Mouse (Mus musculus) thymus, adult 2 months (tissue): ENCODE data around the gene Agrn. TPM values are rescaled to one million over a fixed set of nuclear protein-coding genes. Genes with fewer than 3 reads are reported as not detected.
A peak's percentile ranks its signal among the peaks of the same experiment; 100 is the strongest.
"Not testable (repeated sequence)": the region's sequence is repeated elsewhere in the genome, so short reads cannot be mapped to it uniquely, and the experiment has no call there.

Source experiments
- DNase-seq: peaks from one replicate; pipeline ENCODE4 v3.0.0; 2021
- H3K27ac ChIP-seq: fragments of 200-500 bp; 2 replicates; pipeline ENCODE4 v1.5.1; 2012; ENCODE audit warnings: low read length, control low read depth; ENCODE audit not compliant: control insufficient read depth, insufficient read depth
- H3K27me3 ChIP-seq: fragments of 200-500 bp; 2 replicates; pipeline ENCODE4 v1.6.1; 2012; ENCODE audit warnings: mild to moderate bottlenecking, low read length, moderate library complexity, mixed read lengths; ENCODE audit not compliant: control insufficient read depth, insufficient read depth
- H3K36me3 ChIP-seq: fragments of 200-500 bp; 2 replicates; pipeline ENCODE4 v1.6.1; 2012; ENCODE audit warnings: mild to moderate bottlenecking, low read length, moderate library complexity; ENCODE audit not compliant: control insufficient read depth, insufficient read depth
- H3K4me1 ChIP-seq: fragments of 200-500 bp; replicated peaks from 2 replicates; pipeline ENCODE4 v1.6.1; 2012; ENCODE audit warnings: low read length; ENCODE audit not compliant: control insufficient read depth, insufficient read depth
- H3K4me3 ChIP-seq: fragments of 200-500 bp; 2 replicates; pipeline ENCODE4 v1.5.1; 2012; ENCODE audit warnings: mild to moderate bottlenecking, low read length, control low read depth, moderate library complexity; ENCODE audit not compliant: control insufficient read depth, insufficient read depth
- CTCF ChIP-seq: fragments of 200-500 bp; IDR thresholded peaks from 2 replicates; pipeline ENCODE4 v1.5.1; 2012; ENCODE audit warnings: mild to moderate bottlenecking, control low read depth, low read length, moderate library complexity, borderline replicate concordance; ENCODE audit not compliant: control insufficient read depth, poor library complexity, insufficient read depth; ENCODE audit errors: extremely low read depth
- POLR2A ChIP-seq: fragments of 200-500 bp; IDR thresholded peaks from 2 replicates; pipeline ENCODE4 v1.6.1; 2012; ENCODE audit warnings: mild to moderate bottlenecking, low read length, control low read depth, moderate library complexity; ENCODE audit not compliant: control insufficient read depth, poor library complexity, insufficient read depth; ENCODE audit errors: extremely low read depth
- WGBS: fragments of 180-500 bp; shearing (Covaris S2); methylation state at CpG from one replicate; pipeline ENCODE4 v1.1.7; 2018; 5-methylcytosine and 5-hydroxymethylcytosine counted together
- polyA plus RNA-seq: library from polyadenylated mRNA; depleted of rRNA; stranded (reverse); fragments of >200 nt; gene quantifications from 2 replicates; pipeline ENCODE4 v1.2.3, GENCODE M21; 2012

Gene Agrn
- polyA plus RNA-seq, 1 experiment = 48.7 TPM

DNA sequence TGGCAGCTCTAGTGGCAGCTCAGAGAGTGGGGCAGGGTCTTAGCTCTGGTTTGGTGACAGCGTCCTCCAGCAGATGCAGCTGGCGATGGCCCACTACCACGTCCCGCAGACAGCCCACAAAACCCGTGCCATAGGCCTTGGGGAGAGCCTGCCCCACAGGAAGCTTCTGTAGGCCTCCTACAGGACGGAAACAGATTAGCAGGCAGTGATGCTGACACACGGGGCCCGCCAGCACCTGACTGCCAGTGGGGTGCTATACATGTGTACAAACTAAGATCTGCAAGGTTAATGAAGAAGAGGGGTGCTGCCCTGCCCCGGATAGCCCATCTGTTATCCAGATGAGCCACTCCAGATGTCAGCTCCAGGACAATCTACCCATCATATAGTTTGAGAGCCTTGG is 30.8 kb downstream of the Agrn start:
- H3K27me3 ChIP-seq = no peaks in the 10 kb centered on the region
- peak; percentile 16 for DNase-seq
- no peaks in the 10 kb centered on the region for H3K36me3 ChIP-seq
- 64% methylated on average over 9 of the region's 9 CpGs for WGBS
- no peak overlapping the region for H3K4me3 ChIP-seq
- no peak overlapping the region for H3K27ac ChIP-seq
- H3K4me1 ChIP-seq = no peaks in the 10 kb centered on the region
- TF ChIP-seq CTCF (no peak; the same call in 1 of the 2 replicates), POLR2A (no peak)

DNA sequence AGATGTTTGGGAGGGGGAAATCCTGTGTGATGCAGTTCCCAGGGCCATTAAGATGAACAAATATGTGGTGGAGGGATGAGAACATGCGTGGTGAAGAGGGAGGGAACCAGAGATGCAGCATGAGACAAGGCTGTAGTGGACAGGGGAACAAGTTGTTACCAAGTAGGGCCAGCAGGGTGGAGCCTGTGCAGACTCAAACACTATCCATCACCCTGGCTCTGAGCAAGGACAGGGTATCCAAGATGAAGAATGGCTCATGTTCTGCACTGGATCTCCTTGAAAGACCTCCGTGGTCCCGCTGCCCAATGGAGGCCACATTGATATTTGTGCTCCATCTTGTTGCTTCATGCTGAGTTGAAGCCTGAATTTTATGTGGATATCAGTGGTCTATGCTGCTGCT is 42.5 kb downstream of the Agrn start:
- H3K36me3 ChIP-seq = no peaks in the 10 kb centered on the region
- no peak overlapping the region for H3K4me3 ChIP-seq
- no peak for DNase-seq
- TF ChIP-seq POLR2A = no peak
- H3K4me1 ChIP-seq = no peaks in the 10 kb centered on the region
- H3K27me3 ChIP-seq = no peaks in the 10 kb centered on the region
- WGBS = 93% methylated on average over 3 of the region's 3 CpGs
- H3K27ac ChIP-seq = no peak overlapping the region

DNA sequence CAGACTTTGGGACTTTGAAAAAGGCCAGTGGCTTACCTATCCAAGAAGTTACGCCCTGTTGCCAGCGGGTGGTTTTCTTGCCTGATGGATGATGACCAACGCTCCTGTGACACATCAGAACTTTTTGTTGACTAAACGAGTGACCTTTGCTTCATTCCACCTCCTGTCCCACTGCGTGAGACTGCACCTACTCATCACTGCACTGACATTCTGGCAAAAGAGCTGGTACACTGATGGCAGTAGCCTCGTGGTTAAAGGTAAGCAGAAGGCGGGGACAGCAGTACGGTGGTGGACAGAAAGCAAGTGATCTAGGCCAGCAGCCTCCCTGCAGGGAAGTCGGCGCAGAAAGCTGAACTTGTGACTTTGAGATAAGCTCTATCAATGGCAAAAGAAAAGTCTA is 46.4 kb downstream of the Agrn start:
- 92% methylated on average over 10 of the region's 10 CpGs for WGBS
- not testable (repeated sequence) for DNase-seq, H3K27me3 ChIP-seq, H3K4me3 ChIP-seq, H3K36me3 ChIP-seq, H3K4me1 ChIP-seq, H3K27ac ChIP-seq

DNA sequence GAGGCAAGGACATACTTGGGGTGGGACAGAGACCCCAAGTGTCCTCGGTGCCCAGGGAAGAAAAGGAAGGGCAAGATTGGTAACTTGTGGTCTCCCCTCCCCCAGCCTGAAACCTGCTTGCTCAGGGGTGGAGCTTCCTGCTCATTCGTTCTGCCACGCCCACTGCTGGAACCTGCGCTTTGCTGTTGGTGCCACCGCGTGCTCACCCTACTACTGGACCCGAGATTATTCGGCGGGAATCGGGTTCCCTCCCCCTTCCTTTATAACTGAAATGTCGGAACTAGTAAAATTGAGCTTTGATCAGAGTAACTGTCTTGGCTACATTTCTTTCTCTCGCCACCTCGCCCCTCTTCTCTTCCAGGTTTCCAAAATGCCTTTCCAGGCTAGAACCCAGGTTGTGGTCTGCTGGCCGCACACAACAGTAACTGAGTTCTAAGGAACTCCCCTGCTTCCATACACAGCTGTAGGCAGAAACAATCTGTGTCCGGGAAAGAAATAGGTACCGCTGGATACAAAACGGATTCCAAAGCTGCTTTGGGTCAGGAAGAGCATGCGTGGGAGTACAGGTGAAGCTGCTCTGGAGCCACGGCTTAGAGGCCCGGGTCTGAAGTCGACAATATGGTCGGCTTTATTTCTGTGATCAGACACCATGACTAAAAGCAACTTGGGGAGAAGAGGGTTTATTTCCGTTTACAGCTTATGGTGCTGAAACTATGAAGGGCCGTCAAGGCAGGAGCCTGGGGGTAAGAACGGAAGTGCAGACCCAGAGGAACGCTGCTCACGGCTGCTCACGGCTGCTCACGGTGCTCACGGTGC is 60.8 kb downstream of the Agrn start:
- 91% methylated on average over 30 of the region's 30 CpGs for WGBS

DNA sequence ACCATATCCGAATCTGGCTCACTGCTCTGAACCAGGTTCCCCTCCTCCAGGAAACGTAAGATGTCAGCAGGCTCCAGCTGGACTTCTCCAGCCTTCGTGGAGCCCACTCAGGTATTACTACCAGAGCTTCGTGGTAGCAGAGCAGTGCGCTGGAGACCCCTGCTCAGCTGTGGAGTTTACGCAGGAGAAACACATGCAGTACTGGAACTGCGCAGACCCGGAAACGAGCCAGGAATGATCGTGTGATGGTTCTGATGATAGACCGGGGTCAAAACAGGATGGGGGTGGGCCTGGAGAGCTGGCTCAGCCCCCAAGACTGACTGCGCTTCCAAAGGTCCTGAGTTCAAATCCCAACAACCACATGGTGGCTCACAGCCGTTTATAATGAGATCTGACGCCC is 61.5 kb downstream of the Agrn start:
- DNase-seq = no peak
- WGBS = 96% methylated on average over 14 of the region's 14 CpGs
- no peak overlapping the region for H3K4me3 ChIP-seq
- H3K27me3 ChIP-seq = no peaks in the 10 kb centered on the region
- H3K27ac ChIP-seq = no peak overlapping the region
- H3K4me1 ChIP-seq = no peaks in the 10 kb centered on the region
- H3K36me3 ChIP-seq = no peaks in the 10 kb centered on the region
- TF ChIP-seq POLR2A = no peak
- no peak for TF ChIP-seq CTCF

More for the DNA sequence above, 60.8 kb downstream of the Agrn start:
- no peaks in the 10 kb centered on the region for H3K36me3 ChIP-seq
- no peak for DNase-seq
- H3K27ac ChIP-seq = no peak overlapping the region
- TF ChIP-seq CTCF (no peak), POLR2A (no peak)
- no peak overlapping the region for H3K4me3 ChIP-seq
- H3K4me1 ChIP-seq = no peaks in the 10 kb centered on the region
- H3K27me3 ChIP-seq = no peaks in the 10 kb centered on the region

DNA sequence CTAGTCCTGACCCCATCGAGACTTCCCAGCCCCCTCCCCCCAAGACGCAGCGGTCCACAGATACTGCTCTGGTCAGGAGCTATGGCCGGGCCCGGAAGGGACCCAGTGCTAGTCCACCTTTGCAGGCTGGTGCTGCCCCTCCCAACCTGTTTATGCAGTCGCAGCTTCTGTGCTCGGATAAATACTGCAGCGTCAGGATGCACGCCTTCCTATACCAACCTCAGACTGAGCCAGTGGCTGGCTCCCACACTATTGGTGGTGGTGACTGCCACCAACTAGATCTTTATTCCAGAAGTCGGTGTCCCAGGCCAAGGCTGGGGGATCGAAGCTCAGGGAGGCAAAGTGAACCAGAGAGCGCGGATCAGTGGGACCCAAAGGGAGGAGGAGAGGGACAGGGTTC is 62.2 kb downstream of the Agrn start:
- H3K4me3 ChIP-seq = no peak overlapping the region
- TF ChIP-seq POLR2A (no peak), CTCF (no peak)
- H3K4me1 ChIP-seq = no peaks in the 10 kb centered on the region
- H3K27me3 ChIP-seq = no peaks in the 10 kb centered on the region
- H3K36me3 ChIP-seq = no peaks in the 10 kb centered on the region
- WGBS = 95% methylated on average over 13 of the region's 13 CpGs
- no peak for DNase-seq
- no peak overlapping the region for H3K27ac ChIP-seq

DNA sequence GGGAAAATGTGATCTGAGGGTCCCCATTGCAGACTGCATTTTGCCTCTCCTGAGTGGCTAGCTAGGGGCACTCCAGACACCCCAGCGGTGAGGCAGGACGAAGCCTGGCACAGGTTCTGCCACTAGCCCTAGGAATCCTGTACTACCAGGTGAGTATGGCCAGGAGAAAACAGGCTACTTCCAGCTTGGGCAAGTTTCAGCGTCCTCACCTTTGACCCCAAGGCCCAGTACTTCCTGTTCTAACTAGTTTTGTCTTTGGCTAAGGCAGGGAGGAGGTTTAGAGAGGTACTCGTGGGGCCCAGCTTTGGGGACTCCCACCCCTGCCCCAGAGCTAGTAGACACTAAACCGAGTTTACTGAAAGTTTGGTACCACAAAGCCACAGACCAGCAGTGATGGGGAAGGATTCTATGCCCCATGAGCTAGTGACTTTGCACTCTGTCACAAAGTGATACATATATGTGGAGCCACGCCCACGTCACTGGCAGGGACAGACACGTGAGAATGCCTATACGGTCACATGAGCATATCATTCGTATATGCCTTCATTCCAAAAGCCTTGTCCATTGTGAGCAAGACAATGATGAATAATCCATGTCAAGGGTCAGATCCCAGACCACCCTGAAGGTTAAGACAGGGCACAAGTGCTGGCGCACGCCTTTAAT is 63.2 kb downstream of the Agrn start:
- WGBS = 66% methylated on average over 12 of the region's 12 CpGs
- Histone ChIP-seq H3K4me1 (no peaks in the 10 kb centered on the region), H3K27me3 (no peaks in the 10 kb centered on the region), H3K4me3 (no peak overlapping the region), H3K27ac (no peak overlapping the region), H3K36me3 (no peaks in the 10 kb centered on the region)
- no peak for TF ChIP-seq CTCF
- no peak for TF ChIP-seq POLR2A
- DNase-seq = no peak
